Mouse (Mus musculus): ENCODE results near the gene Daxx.

DNA sequence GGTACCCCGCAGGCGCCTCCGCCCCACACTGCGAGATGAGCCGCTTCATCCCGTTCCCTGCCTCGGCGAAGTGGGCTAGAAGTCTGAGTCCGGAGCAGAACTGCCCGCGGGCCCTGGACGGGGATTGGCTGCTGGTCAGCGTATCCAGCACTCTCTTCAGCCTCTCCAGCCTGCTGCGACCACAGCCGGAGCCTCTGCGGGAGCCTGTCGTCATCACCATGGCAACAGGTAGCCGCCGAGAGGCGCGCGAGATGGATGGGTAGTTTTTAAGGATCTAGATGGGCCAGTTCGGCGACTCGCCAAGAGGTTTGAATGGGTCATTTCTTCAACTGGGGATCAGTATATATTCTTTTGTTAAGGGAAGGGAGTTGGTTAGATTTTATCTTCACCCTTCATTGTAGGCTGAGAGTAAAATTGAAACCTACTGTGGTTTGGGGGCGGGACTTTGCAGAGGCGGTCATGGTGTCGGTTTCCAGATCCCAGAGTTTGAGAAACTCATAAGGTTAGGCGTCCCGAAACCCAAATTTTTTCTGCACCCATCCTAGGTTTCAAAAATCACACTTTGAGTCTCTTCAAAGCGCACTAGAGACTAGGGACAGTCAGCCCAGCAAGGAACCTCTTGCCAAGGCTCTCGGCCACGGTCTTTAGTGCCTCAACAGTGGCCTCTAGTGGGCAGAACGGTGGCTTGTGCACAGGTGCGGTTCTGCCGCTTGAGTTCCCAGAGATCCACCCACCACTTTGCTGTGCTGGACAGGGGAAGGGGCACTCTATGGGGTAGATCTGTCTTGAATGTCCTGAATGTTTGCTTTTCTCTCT lies 11.3 kb downstream of the Daxx start:
- TF ChIP-seq CTCF (IDR thresholded peaks at IDR 0.05; ENCODE audit: insufficient read depth, low read length) (peak; percentile 87), POLR2A (IDR thresholded peaks at IDR 0.05; ENCODE audit: borderline replicate concordance, extremely low read depth, low read depth, low read length) (no peak)
